Mouse (Mus musculus) c-Kit-positive CD71-positive TER-119-positive erythroid progenitor cells, embryonic 14.5 days (primary cell): ENCODE results near the gene Xrcc1.

Experiments used
- DNase-seq: peaks from one replicate; pipeline ENCODE4 v3.0.0-alpha.2; 2013; ENCODE audit warnings: low spot score

Gene Xrcc1

DNA sequence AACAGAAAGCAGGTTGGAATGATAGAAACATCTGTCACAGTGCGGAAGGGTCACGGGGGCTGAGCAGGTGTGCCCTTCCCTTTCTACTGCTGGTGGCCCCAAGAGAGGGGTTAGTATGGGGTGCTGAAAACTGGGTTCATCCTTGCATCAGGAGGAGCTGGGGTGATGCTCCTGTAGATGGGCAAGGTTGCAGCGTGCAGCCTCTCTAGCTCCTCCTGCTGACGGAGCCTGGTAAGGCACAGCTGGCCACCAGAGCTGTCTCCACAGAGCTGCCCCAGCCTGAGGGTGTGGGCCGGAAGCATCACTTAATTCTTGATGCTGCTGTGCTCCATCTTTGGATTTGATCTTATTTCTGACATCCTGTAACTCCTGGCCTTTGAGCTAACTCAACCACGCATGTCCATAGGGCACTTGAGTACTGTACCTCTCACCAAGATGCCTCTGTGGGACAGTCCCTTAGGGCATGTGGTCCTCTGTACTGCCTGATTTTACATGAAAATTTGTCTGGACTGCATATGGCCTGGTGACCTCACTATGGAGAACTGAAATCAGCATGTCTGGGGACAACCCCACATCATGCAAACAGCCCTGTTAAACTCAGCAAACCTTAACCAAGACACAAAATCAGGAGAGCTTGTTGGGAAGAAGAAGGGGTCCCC, 18.6 kb downstream of the Xrcc1 start:
- DNase-seq, result peak; percentile 56

GRCm38 (mm10) chr7:24565627-24566026, 19.5 kb downstream of the Xrcc1 start:
- DNase-seq, result no peak

DNA sequence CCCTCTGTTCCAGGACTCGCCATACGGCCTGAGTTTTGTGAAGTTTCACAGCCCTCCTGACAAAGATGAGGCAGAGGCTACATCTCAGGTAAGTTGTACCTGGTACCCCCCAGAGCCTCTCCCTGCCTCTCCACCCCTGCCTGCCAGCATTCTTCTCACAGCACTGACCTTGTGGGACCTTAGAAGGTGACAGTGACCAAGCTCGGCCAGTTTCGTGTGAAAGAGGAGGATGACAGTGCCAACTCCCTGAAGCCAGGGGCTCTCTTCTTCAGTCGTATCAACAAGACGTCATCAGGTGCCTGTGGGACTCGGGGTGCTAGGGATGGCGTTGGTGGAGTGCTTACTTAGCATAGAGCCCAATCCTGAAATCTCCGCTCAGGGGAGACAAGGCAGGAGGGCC, 20.1 kb downstream of the Xrcc1 start:
- DNase-seq, result no peak

GRCm38 (mm10) chr7:24568512-24568911, 22.4 kb downstream of the Xrcc1 start:
- no peak for DNase-seq

DNA sequence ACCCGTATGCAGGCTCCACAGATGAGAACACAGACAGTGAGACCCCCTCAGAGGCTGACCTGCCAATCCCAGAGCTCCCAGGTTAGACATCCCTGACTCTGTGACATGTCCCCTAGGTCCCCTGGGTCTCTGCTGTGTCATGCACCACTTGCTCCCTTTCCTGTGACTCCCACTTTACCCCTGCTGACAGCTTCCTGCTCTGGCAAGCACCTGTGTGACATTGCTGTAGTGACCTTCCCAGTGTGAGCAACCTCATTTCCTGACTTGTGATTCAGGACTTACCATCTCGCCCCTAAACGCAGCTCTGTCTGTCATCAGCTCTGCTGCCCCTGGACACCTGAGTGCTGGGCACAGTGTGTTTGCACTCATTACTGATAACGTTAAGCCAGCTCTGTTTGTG, 25.0 kb downstream of the Xrcc1 start:
- no peak for DNase-seq

- DNase-seq, result no peak
Observed at GRCm38 (mm10) chr7:24572455-24572854, 26.4 kb downstream of the Xrcc1 start.

DNA sequence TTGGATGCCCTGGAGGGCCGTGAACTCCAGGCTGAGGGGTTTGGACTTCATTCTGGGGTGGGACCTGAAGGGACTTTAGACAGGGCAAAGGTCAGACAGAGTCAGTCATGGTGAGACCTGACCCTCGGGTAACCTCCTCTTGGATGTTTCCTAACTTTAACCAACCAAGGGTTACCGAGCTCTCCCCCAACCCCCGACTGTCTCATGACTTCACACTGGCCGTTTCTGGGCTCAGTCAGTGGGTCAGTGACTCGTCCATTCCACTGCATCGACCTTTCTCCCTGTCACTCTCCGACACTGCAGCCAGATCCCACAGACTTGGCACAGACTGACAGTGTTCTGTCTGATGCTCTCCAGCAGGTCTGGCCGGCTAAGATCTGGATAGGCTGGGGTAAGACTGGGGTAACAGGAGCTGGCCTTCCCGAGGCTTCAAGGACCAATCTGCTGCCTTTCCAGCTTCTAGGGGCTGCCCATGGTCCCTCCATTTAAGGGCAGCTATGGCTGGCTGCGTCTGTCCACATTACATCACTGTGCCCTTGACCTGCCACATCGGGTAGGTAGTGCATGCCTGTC, 28.2 kb downstream of the Xrcc1 start:
- no peak for DNase-seq

DNA sequence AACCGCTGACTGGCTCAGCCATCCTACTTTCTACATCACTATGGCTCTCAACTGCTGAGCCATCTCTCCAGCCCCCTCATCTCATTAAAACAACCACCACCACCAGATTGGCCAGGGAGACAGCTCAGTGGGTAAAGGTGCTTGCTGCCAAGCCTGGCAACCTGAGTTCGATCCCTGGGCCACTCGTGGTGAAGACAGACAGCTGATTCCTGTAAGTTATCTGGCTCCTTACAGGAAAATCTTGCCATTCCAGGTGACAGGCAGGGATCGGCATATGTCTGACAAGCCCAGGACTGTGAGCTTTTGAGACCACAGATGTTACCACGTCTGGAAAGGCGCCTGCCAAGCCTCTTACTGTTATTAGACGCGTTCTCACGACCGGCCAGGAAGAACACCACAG, 31.7 kb downstream of the Xrcc1 start:
- no peak for DNase-seq

DNA sequence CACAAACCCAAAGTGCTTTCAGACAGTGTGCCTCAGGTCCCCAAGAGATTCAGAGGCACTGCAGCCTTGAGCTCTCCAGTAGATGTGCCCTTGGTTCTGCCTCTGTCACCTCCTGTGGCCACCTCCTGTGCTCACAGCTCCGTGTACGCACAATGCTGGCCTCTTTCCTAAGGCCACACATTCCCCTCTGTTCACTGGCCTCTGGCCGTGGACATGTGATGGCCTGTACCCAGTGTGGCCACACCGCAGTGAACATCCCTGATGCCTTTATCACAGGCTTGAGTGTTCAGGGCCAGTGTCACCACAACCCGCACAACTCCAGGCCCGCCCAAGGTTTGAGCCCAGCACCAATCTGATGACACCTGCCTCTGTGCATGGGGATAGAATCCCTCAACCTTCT, 38.8 kb downstream of the Xrcc1 start:
- no peak for DNase-seq

DNA sequence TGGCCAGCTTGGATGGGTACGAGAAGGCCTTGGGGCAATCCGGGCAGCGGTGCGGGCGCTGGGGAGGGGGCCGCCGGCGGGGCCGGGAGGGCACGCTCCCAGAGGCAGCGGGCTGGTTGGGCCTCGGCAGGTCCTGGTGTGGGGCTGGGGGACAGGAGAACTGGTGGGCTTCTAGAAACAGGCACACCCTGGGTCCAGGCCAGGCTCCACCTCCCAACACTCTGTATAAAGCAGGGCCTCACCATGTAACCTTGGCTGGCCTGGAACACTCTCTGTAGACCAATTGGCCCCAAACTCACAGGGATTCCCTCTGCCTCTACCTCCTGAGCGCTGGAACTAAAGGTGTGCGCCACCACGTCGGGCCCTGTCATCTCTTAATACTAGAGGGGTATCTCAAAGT, 39.9 kb downstream of the Xrcc1 start:
- no peak for DNase-seq

DNA sequence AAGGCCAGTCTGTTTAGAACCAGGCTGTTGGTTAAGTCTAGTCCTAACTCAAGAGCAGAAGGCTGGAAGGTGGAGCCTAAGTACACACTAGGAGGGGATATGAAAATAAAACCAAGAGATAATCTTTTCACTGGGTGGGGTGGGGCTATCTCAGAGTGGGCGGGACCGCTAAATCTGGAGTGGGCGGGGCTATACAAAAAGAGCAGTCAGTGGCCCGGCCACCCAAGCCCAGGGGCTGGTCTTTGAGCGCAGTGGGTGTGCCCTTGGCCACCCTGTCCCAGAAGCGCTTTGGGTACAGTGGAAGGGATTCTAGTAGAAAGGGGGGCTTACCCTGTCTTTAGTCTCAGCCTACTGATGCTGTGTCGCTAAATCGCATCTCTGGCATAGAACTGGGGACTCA, 40.7 kb downstream of the Xrcc1 start:
- peak; percentile 50 for DNase-seq

- DNase-seq, result no peak
Observed at GRCm38 (mm10) chr7:24587330-24588105, 41.4 kb downstream of the Xrcc1 start, which contains the start of the genes Ethe1 and Zfp575. Gene Ethe1 (plus strand): TSS chr7:24587543. Gene Zfp575 (minus strand): TSS chr7:24587641.

DNA sequence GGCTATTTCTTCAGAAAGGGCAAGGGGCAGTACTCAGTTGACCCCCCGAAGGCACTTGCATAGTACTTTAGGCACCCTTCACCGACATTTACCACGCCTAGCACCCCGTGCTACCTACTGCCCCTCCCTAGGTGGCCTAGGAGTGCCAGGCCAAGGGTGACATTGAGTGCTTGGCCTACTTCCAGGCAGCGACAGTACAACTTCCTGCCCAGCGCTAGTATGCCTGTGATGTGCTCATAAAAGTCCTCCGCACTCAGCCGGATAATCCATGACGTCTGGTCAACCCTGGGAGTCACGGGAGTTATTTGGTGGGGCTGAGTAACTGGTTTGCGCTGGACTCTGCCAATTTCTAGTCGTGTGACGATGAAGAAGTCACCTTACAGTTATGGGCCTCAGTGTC, 42.2 kb downstream of the Xrcc1 start:
- DNase-seq, result no peak

GRCm38 (mm10) chr7:24591735-24592134, 45.6 kb downstream of the Xrcc1 start:
- DNase-seq, result peak; percentile 42

DNA sequence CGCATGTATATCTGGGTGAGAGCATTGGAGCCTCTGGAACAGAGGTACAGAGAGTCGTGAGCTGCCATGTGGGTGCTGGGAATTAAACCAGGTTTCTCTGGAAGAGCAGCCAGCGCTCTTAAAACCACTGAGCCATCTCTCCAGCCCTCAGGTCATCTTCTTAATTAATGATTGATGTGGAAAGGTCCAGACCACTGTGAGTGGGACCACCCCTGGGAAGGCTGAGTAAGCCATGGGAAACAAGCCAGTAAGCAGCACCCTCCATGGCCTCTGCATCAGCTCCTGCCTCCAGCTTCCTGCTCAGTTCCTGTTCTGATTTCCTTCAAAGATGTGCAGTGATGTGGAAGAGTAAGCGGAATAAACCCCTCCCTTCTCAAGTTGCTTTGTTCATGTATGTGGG, 46.1 kb downstream of the Xrcc1 start:
- DNase-seq, result no peak

GRCm38 (mm10) chr7:24592781-24593180, 46.7 kb downstream of the Xrcc1 start:
- no peak for DNase-seq

- DNase-seq, result peak; percentile 61
Observed at GRCm38 (mm10) chr7:24593621-24594308, 47.7 kb downstream of the Xrcc1 start.

DNA sequence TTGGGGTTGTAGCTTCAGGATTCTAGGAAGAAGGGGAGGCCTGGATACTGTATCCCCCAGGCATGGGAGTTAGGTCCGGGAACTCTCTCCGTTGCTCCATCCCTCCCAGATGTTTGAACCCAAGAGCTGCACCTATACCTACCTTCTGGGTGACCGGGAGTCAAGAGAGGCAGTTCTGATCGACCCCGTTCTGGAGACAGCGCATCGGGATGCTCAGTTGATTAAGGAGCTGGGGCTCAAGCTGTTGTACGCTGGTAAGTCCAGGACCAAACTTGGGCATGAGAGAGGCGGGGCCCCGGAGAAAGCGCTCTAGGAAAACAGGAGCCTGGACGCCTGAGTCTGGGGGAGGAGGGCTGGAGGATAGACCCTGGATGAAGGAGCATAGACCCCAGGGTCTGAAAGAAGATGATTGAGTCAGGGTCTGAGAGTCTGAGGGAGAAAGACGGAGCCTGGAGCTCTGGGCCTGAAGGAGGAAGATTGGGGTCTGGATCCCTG, 48.3 kb downstream of the Xrcc1 start:
- no peak for DNase-seq

DNA sequence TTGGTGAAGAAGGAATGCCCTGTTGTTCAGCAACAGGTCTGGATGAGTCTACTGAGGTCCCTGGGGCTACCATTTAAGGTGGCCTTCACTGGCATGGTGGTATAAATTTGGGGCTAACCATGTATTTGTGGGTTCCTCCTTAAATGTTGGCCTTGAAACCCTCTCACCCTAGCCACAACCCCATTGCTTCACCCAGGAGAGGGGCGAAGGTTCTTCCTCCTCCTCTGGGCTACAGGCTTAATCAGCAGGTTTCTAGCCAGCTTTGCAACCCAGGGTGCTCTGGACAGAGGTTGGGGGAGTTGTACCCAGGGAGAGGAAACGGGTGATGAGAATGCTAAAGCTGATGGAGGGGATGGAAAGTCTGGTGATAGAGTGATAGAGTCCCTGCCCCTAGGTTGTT, 49.4 kb downstream of the Xrcc1 start:
- DNase-seq, result no peak

- no peak for DNase-seq
Observed at GRCm38 (mm10) chr7:24598121-24598520, 52.0 kb downstream of the Xrcc1 start.

- DNase-seq, result no peak
Observed at GRCm38 (mm10) chr7:24599211-24600067, 53.4 kb downstream of the Xrcc1 start.
